In the genomic region with DNA sequence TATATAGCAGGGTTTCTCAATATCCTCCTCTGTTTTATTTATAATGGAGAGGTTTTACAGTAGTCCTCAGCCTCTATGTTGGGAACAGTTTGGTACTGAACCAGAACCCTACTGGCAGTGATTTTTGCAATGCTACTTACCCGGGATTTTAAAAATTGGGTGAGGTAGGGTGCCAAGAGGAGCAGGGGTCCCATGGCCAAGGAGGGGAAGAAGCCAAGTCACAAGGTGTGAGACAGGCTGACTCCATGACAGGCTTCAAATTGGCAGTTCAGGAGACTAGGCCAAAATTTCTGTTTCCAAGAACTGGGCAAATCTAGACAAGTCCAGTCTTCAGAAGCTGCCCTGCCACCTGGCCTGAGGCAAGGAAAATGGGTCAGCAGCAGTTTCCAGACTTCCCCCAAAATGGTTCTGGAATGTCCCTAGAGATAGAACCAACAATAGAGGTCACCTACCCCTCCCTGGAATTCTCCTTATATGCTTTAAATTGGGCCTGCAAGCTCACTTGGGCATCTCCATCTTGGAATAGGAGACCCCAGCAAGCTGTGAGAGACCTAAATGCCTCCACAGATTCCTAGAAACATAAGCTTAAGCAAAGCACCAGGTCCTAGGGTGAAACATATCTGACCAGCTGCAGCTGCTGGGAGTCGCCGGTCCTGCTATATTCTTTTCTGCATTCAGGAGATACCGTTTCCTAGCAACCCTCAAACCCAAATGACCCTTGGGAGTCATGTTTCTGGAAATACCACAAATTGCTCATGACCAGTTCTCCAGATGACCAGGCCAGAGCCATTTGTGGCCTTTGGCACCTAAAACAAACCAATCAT, we compare ENCODE assay signal across 13 mouse cellular contexts. TPM values are rescaled to one million over a fixed set of nuclear protein-coding genes. Genes with fewer than 3 reads are reported as not detected.
DNase-seq lines count a peak whose midpoint lies in the region; ATAC-seq lines count a peak whose summit lies in the region.
"Had no signal": no experiment of that assay in that cellular context is flagged by ENCODE, and none has a peak within 500 bp of the region (broad histone marks: within the 10 kb centered on the region; RNA-seq: fewer than 3 reads in every experiment).

No protein-coding gene starts in this region.

- no peak overlapping the region for H3K4me3 ChIP-seq in kidney, embryonic 14.5 days (ENCODE audit: low read length)
- no peak overlapping the region for H3K4me3 ChIP-seq in hindbrain, embryonic 14.5 days (replicated peaks; ENCODE audit: low read length)
- H3K4me3 ChIP-seq in forebrain, embryonic 11.5 days (ENCODE audit: low read depth, low read length): no peak overlapping the region
- H3K4me3 ChIP-seq: heart, embryonic 15.5 days had no signal

- H3K9ac ChIP-seq in kidney, embryonic 14.5 days (ENCODE audit: low read depth, low read length): no peak overlapping the region
- H3K9ac ChIP-seq in hindbrain, embryonic 14.5 days: no peak overlapping the region
- no peak overlapping the region for H3K9ac ChIP-seq in forebrain, embryonic 11.5 days (ENCODE audit: low read length)
- H3K9ac ChIP-seq: heart, embryonic 15.5 days had no signal

- no peaks in the 10 kb centered on the region for H3K27me3 ChIP-seq in kidney, embryonic 14.5 days (ENCODE audit: control insufficient read depth, insufficient read depth, low read length)
- H3K27me3 ChIP-seq in hindbrain, embryonic 14.5 days (ENCODE audit: control insufficient read depth, insufficient read depth, low read length): no peaks in the 10 kb centered on the region
- H3K27me3 ChIP-seq in forebrain, embryonic 11.5 days (ENCODE audit: control insufficient read depth, insufficient read depth, low read length): no peaks in the 10 kb centered on the region
- H3K27me3 ChIP-seq: heart, embryonic 15.5 days had no signal

- 35% methylated on average over 4 of the region's 4 CpGs for WGBS in kidney, embryonic 14.5 days
- WGBS in hindbrain, embryonic 14.5 days: 69% methylated on average over 4 of the region's 4 CpGs
- WGBS in forebrain, embryonic 11.5 days: 70% methylated on average over 4 of the region's 4 CpGs

- ATAC-seq in kidney, embryonic 14.5 days (ENCODE audit: low FRiP score, low TSS enrichment): no peak
- ATAC-seq in hindbrain, embryonic 14.5 days (ENCODE audit: low FRiP score): no peak
- no peak for ATAC-seq in forebrain, embryonic 11.5 days (replicated peaks; ENCODE audit: low FRiP score)
- ATAC-seq: inflammation-experienced regulatory T-cells, adult 6 months had no signal

- H3K27ac ChIP-seq in kidney, embryonic 14.5 days (ENCODE audit: low read depth, low read length): no peak overlapping the region
- no peak overlapping the region for H3K27ac ChIP-seq in hindbrain, embryonic 14.5 days
- no peak overlapping the region for H3K27ac ChIP-seq in forebrain, embryonic 11.5 days (ENCODE audit: low read depth, low read length)
- H3K27ac ChIP-seq: heart, embryonic 15.5 days had no signal

- H3K9me3 ChIP-seq in kidney, embryonic 14.5 days (ENCODE audit: control insufficient read depth, low read length): no peaks in the 10 kb centered on the region
- H3K9me3 ChIP-seq in hindbrain, embryonic 14.5 days (ENCODE audit: control insufficient read depth, low read length): no peaks in the 10 kb centered on the region
- no peaks in the 10 kb centered on the region for H3K9me3 ChIP-seq in forebrain, embryonic 11.5 days (ENCODE audit: control insufficient read depth, low read length)
- H3K9me3 ChIP-seq: heart, embryonic 15.5 days had no signal

- H3K4me2 ChIP-seq in kidney, embryonic 14.5 days (replicated peaks; ENCODE audit: low read depth, low read length): no peak overlapping the region
- no peak overlapping the region for H3K4me2 ChIP-seq in hindbrain, embryonic 14.5 days (replicated peaks)
- no peak overlapping the region for H3K4me2 ChIP-seq in forebrain, embryonic 11.5 days (ENCODE audit: low read depth, low read length, severe bottlenecking)
- H3K4me2 ChIP-seq: heart, embryonic 15.5 days; liver, embryonic 11.5 days had no signal

- peak; percentile 66 for DNase-seq in kidney, adult 11 months
- DNase-seq in MN1 (ENCODE audit: low spot score): peak; percentile 67
- DNase-seq in embryo, embryonic 10.5 days (ENCODE audit: low spot score): peak; percentile 50
- DNase-seq in kidney, postnatal 14 days: peak; percentile 55
- DNase-seq in hindbrain, embryonic 14.5 days (ENCODE audit: low spot score): no peak
- no peak for DNase-seq in spleen, adult 18-20 months
- DNase-seq in forebrain, embryonic 11.5 days (ENCODE audit: low spot score): no peak
- DNase-seq: cerebellum, adult 8-10 months had no signal

- H3K4me1 ChIP-seq in kidney, embryonic 14.5 days (ENCODE audit: control insufficient read depth, insufficient read depth, low read length): peaks cover 7% of the 10 kb centered on the region; the same call in 1 of the 2 replicates
- H3K4me1 ChIP-seq in hindbrain, embryonic 14.5 days (replicated peaks; ENCODE audit: control insufficient read depth, insufficient read depth, low read length): no peaks in the 10 kb centered on the region
- H3K4me1 ChIP-seq in forebrain, embryonic 11.5 days (replicated peaks; ENCODE audit: control insufficient read depth, insufficient read depth, low read length): no peaks in the 10 kb centered on the region
- H3K4me1 ChIP-seq: heart, embryonic 15.5 days had no signal

- no peaks in the 10 kb centered on the region for H3K36me3 ChIP-seq in kidney, embryonic 14.5 days (ENCODE audit: control insufficient read depth, insufficient read depth, low read length)
- no peaks in the 10 kb centered on the region for H3K36me3 ChIP-seq in hindbrain, embryonic 14.5 days (replicated peaks; ENCODE audit: control insufficient read depth, insufficient read depth)
- no peaks in the 10 kb centered on the region for H3K36me3 ChIP-seq in forebrain, embryonic 11.5 days (ENCODE audit: control insufficient read depth, insufficient read depth, low read length)
- H3K36me3 ChIP-seq: heart, embryonic 15.5 days had no signal

RNA-seq across cellular contexts. Expression of a gene that starts 4.4 kb away (rescaled TPM):
- polyA plus RNA-seq in kidney, embryonic 14.5 days (2014; fragmentation: Nextera tagmentation; extraction: Ambion mirVana): 3.1 and 3.6 TPM in 2 replicates
- 2.1 and 2.9 TPM in 2 replicates for polyA plus RNA-seq in hindbrain, embryonic 14.5 days (2014; fragmentation: Nextera tagmentation; extraction: Ambion mirVana)
- polyA plus RNA-seq in forebrain, embryonic 11.5 days (2014; fragmentation: Nextera tagmentation; extraction: Ambion mirVana): 1.1 and 1.3 TPM in 2 replicates
- polyA plus RNA-seq: inflammation-experienced regulatory T-cells, adult 6 months had no signal

RNA-seq across cellular contexts. Expression of a gene that starts 10.0 kb away (rescaled TPM):
- polyA plus RNA-seq in kidney, embryonic 14.5 days (2014; fragmentation: Nextera tagmentation; extraction: Ambion mirVana): 4.4 and 4.6 TPM in 2 replicates
- 2.5 and 3.1 TPM in 2 replicates for polyA plus RNA-seq in hindbrain, embryonic 14.5 days (2014; fragmentation: Nextera tagmentation; extraction: Ambion mirVana)
- 0.80 and 0.89 TPM in 2 replicates for polyA plus RNA-seq in forebrain, embryonic 11.5 days (2014; fragmentation: Nextera tagmentation; extraction: Ambion mirVana)

RNA-seq across cellular contexts. Expression of a gene that starts 52.5 kb away (rescaled TPM):
- polyA plus RNA-seq in kidney, embryonic 14.5 days (2014; fragmentation: Nextera tagmentation; extraction: Ambion mirVana): 0.69 TPM in 1 of 2 replicates, not detected in the other
- polyA plus RNA-seq in hindbrain, embryonic 14.5 days (2014; fragmentation: Nextera tagmentation; extraction: Ambion mirVana): not detected in 2 replicates
- not detected in 2 replicates for polyA plus RNA-seq in forebrain, embryonic 11.5 days (2014; fragmentation: Nextera tagmentation; extraction: Ambion mirVana)
- polyA plus RNA-seq: liver, embryonic 11.5 days; neural tube, embryonic 11.5 days had no signal

Comparison
In these comparisons a context has a peak if more than half of its experiments do, and no peak if none do; other contexts are left out.
1. DNase-seq: peak in kidney, adult 11 months (single experiment), MN1 (single experiment), embryo, embryonic 10.5 days (single experiment) and kidney, postnatal 14 days (single experiment); none in hindbrain, embryonic 14.5 days (single experiment), spleen, adult 18-20 months (0 of 2) and forebrain, embryonic 11.5 days (single experiment).